Mouse (Mus musculus): ENCODE measurements around the gene Lims1.

DNA sequence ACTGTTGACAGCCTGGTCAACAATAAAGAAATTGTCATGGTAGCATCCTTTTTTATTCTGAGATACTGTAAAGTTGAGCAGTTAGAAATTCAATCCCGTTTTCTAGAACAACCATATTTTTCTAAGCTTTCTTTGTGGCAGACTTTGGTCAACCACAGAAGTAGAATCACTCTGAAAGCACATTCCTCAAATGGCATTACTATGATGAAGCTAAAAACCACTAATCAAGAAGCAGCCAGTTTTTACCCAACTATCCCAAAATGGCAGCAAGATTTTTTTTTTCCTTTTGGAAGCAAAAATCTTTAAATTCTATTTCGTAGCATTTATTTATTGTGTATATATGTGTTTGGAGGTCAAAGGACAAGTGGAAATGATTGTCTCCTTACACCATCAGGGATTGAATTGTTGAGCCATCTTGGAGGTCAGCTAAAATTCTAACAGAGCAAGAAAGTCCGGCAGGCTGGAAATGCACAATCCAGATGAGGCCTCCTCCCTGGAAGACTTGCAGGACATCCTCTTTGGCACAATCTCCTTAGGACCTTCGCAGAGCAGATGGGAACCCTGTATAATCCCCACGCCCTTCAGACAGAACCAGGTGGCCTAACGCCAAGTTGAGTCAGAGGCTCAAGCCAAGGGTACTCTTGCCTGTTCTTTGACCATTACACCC lies 772 bp upstream of the Lims1 start:
- TF ChIP-seq CTCF (IDR thresholded peaks at IDR 0.05; ENCODE audit: low read depth) (no peak), EP300 (optimal IDR thresholded peaks at IDR 0.05) (no peak)

Data from stomach, postnatal 0 days (tissue).